Mouse (Mus musculus): Measurements from ENCODE around the gene Slc4a1ap.

- TF ChIP-seq CTCF (IDR thresholded peaks at IDR 0.05; ENCODE audit: borderline replicate concordance, control insufficient read depth, extremely low read depth, insufficient read depth, low read length, poor library complexity) (no peak), POLR2A (IDR thresholded peaks at IDR 0.05; ENCODE audit: control insufficient read depth, extremely low read depth, insufficient read depth, low read length, poor library complexity) (no peak)
Measured at GRCm38 (mm10) chr5:31566457-31566856, 39.7 kb downstream of the Slc4a1ap start.

Data from thymus, adult 2 months (tissue).